Mouse (Mus musculus) CH12.LX (cell line): Measurements from ENCODE around the gene Slx1b. TPM values are rescaled to one million over a fixed set of nuclear protein-coding genes. Genes with fewer than 3 reads are reported as not detected.

ENCODE experiments used
- DNase-seq: peaks from one replicate; pipeline ENCODE4 v3.0.0-alpha.2; 2013; ENCODE audit errors: extremely low read depth
- H3K27ac ChIP-seq: 2 replicates; pipeline ENCODE4 v1.5.1; 2012; ENCODE audit warnings: low read depth, mild to moderate bottlenecking, control low read depth, moderate library complexity; ENCODE audit not compliant: insufficient read depth
- H3K27me3 ChIP-seq: replicated peaks from 2 replicates; pipeline ENCODE3; 2012; ENCODE audit warnings: inconsistent platforms
- H3K36me3 ChIP-seq, 2 experiments: replicated peaks in 1 of 2; 2 replicates each; pipeline versions ENCODE3 to v1.6.1; 2012; ENCODE audit warnings: inconsistent platforms in 1 of 2, low read length in 1 of 2, mild to moderate bottlenecking in 1 of 2, mixed read lengths in 1 of 2, moderate library complexity in 1 of 2; ENCODE audit not compliant: control insufficient read depth in 1 of 2, insufficient read depth in 1 of 2
- H3K4me1 ChIP-seq, 2 experiments: 2 replicates each; pipeline ENCODE4 v1.6.1; 2012; ENCODE audit warnings: inconsistent platforms in 1 of 2, moderate library complexity in 1 of 2; ENCODE audit not compliant: insufficient read depth in 2 of 2, control insufficient read depth in 1 of 2
- H3K4me2 ChIP-seq: 2 replicates; pipeline ENCODE4 v1.6.1; 2012; ENCODE audit warnings: low read depth, mild to moderate bottlenecking, control low read depth; ENCODE audit not compliant: poor library complexity, insufficient read depth, severe bottlenecking
- H3K4me3 ChIP-seq, 3 experiments: fragments of 150-350 bp in 1 of 3; sonication (generic) in 1 of 3; replicated peaks in 1 of 3; 2 replicates each; pipeline versions ENCODE3 to v1.5.1; 2011 to 2012; ENCODE audit warnings: low read depth in 2 of 3, low read length in 2 of 3, mild to moderate bottlenecking in 2 of 3, moderate library complexity in 2 of 3, control low read depth in 1 of 3, improper control_type of control experiment in 1 of 3, inconsistent platforms in 1 of 3, mixed read lengths in 1 of 3; ENCODE audit not compliant: poor library complexity in 1 of 3
- H3K79me2 ChIP-seq: replicated peaks from 2 replicates; pipeline ENCODE4 v1.6.1; 2012; ENCODE audit warnings: mild to moderate bottlenecking, moderate library complexity; ENCODE audit not compliant: control insufficient read depth, poor library complexity, insufficient read depth, severe bottlenecking; ENCODE audit errors: extremely low read depth
- H3K9ac ChIP-seq: 2 replicates; pipeline ENCODE4 v1.6.1; 2012; ENCODE audit warnings: low read depth, mild to moderate bottlenecking, control low read depth, moderate library complexity; ENCODE audit not compliant: insufficient read depth
- H3K9me3 ChIP-seq: replicated peaks from 2 replicates; pipeline ENCODE3; 2012; ENCODE audit warnings: low read length, inconsistent platforms, mixed read lengths
- BHLHE40 ChIP-seq: IDR thresholded peaks from 2 replicates; pipeline ENCODE4 v1.6.1; 2011; ENCODE audit warnings: mild to moderate bottlenecking, low read depth, low read length, improper control_type of control experiment
- CHD1 ChIP-seq: IDR thresholded peaks from 2 replicates; pipeline ENCODE4 v1.6.1; 2012; ENCODE audit warnings: low read depth, low read length, improper control_type of control experiment, inconsistent platforms
- CHD2 ChIP-seq: IDR thresholded peaks from 2 replicates; pipeline ENCODE4 v1.6.1; 2011; ENCODE audit warnings: low read length, improper control_type of control experiment
- CTCF ChIP-seq, 2 experiments: IDR thresholded peaks in 1 of 2; conservative IDR thresholded peaks in 1 of 2; 2 replicates each; pipeline ENCODE4 v1.5.1; 2011 to 2012; ENCODE audit warnings: low read depth in 2 of 2, low read length in 2 of 2, improper control_type of control experiment in 1 of 2, inconsistent platforms in 1 of 2, mild to moderate bottlenecking in 1 of 2, moderate library complexity in 1 of 2
- E2F4 ChIP-seq: IDR thresholded peaks from 2 replicates; pipeline ENCODE4 v1.6.1; 2011; ENCODE audit warnings: low read depth, low read length, improper control_type of control experiment; ENCODE audit not compliant: insufficient replicate concordance
- ELF1 ChIP-seq: IDR thresholded peaks from 2 replicates; pipeline ENCODE4 v1.6.1; 2014; ENCODE audit warnings: low read depth, mild to moderate bottlenecking, inconsistent platforms, low read length, improper control_type of control experiment
- ETS1 ChIP-seq: conservative IDR thresholded peaks from 2 replicates; pipeline ENCODE4 v1.6.1; 2012; ENCODE audit warnings: low read depth, mild to moderate bottlenecking, inconsistent platforms, low read length, improper control_type of control experiment, moderate library complexity
- GABPA ChIP-seq: IDR thresholded peaks from 2 replicates; pipeline ENCODE4 v1.6.1; 2012; ENCODE audit warnings: low read depth, low read length, improper control_type of control experiment, inconsistent platforms; ENCODE audit not compliant: insufficient replicate concordance
- HCFC1 ChIP-seq: IDR thresholded peaks from 2 replicates; pipeline ENCODE4 v1.6.1; 2012; ENCODE audit warnings: low read depth, mild to moderate bottlenecking, inconsistent platforms, low read length, improper control_type of control experiment
- JUN ChIP-seq: IDR thresholded peaks from 2 replicates; pipeline ENCODE4 v1.6.1; 2011; ENCODE audit warnings: low read depth, mild to moderate bottlenecking, low read length, improper control_type of control experiment, moderate library complexity; ENCODE audit not compliant: insufficient read depth
- JUND ChIP-seq: conservative IDR thresholded peaks from 2 replicates; pipeline ENCODE4 v1.6.1; 2011; ENCODE audit warnings: low read depth, low read length, improper control_type of control experiment
- KAT2A ChIP-seq: IDR thresholded peaks from 2 replicates; pipeline ENCODE4 v1.6.1; 2012; ENCODE audit warnings: low read length, improper control_type of control experiment, inconsistent platforms; ENCODE audit not compliant: insufficient replicate concordance
- MAFK ChIP-seq: IDR thresholded peaks from 2 replicates; pipeline ENCODE4 v1.6.1; 2011; ENCODE audit warnings: low read length, improper control_type of control experiment; ENCODE audit not compliant: insufficient replicate concordance
- MAZ ChIP-seq: IDR thresholded peaks from 2 replicates; pipeline ENCODE4 v1.6.1; 2012; ENCODE audit warnings: low read depth, mild to moderate bottlenecking, inconsistent platforms, low read length, improper control_type of control experiment, moderate library complexity
- MEF2A ChIP-seq: IDR thresholded peaks from 2 replicates; pipeline ENCODE4 v1.6.1; 2014; ENCODE audit warnings: low read depth, mild to moderate bottlenecking, inconsistent platforms, low read length, improper control_type of control experiment, borderline replicate concordance
- NRF1 ChIP-seq: IDR thresholded peaks from 2 replicates; pipeline ENCODE4 v1.6.1; 2014; ENCODE audit warnings: low read depth, mild to moderate bottlenecking, inconsistent platforms, low read length, improper control_type of control experiment, moderate library complexity
- PAX5 ChIP-seq: IDR thresholded peaks from 2 replicates; pipeline ENCODE4 v1.6.1; 2012; ENCODE audit warnings: low read length, inconsistent platforms, mixed read lengths
- POLR2A ChIP-seq: IDR thresholded peaks from 2 replicates; pipeline ENCODE4 v1.6.1; 2011; ENCODE audit warnings: low read depth, mild to moderate bottlenecking, improper control_type of control experiment, low read length
- POLR2AphosphoS2 ChIP-seq: IDR thresholded peaks from 2 replicates; pipeline ENCODE4 v1.6.1; 2011; ENCODE audit warnings: low read depth, low read length, improper control_type of control experiment
- RAD21 ChIP-seq: IDR thresholded peaks from 2 replicates; pipeline ENCODE4 v1.6.1; 2011; ENCODE audit warnings: low read depth, mild to moderate bottlenecking, low read length, improper control_type of control experiment, moderate library complexity
- SIN3A ChIP-seq: IDR thresholded peaks from 2 replicates; pipeline ENCODE4 v1.6.1; 2012; ENCODE audit warnings: low read length, improper control_type of control experiment, inconsistent platforms
- TCF12 ChIP-seq: IDR thresholded peaks from 2 replicates; pipeline ENCODE4 v1.6.1; 2014; ENCODE audit warnings: low read depth, mild to moderate bottlenecking, inconsistent platforms, low read length, improper control_type of control experiment
- USF2 ChIP-seq: conservative IDR thresholded peaks from 2 replicates; pipeline ENCODE4 v1.6.1; 2011; ENCODE audit warnings: low read depth, low read length, improper control_type of control experiment
- ZC3H11A ChIP-seq: IDR thresholded peaks from 2 replicates; pipeline ENCODE4 v1.6.1; 2012; ENCODE audit warnings: low read depth, mild to moderate bottlenecking, inconsistent platforms, low read length, improper control_type of control experiment
- dilution Hi-C: fragments of 300-500 bp; cut with MboI; formaldehyde crosslinking; loops from 2 replicates; pipeline ENCODE4 v1.14.3; 2020; ENCODE audit warnings: low sequenced_read_pairs; ENCODE audit not compliant: extremely low pct_unique_long_range_greater_than_20kb, extremely low pct_ligation_motif_present
- in situ Hi-C: fragments of 300-500 bp; cut with MboI; formaldehyde crosslinking; loops from 3 replicates; pipeline ENCODE4 v1.14.3; 2019; ENCODE audit warnings: low sequenced_read_pairs, low pct_ligation_motif_present, low pct_unique_long_range_greater_than_20kb, mixed read lengths
- polyA plus RNA-seq: library from polyadenylated mRNA; unstranded; fragments of >175 nt; gene quantifications from 2 replicates; pipeline ENCODE4 v1.2.1, GENCODE M21; 2012; ENCODE audit warnings: low read depth; ENCODE audit not compliant: insufficient read length
- total RNA-seq, 2 experiments: library from RNA; depleted of rRNA; stranded (reverse); fragments of 300-350 nt in 1 of 2; fragments of >200 nt in 1 of 2; gene quantifications; 2 replicates each; pipeline ENCODE4 v1.2.3; 2012 to 2014

The Slx1b gene
- total and polyA plus RNA-seq, 3 experiments: 4.7 to 8.3 (median 5.6) TPM

- DNase-seq: no peak
- Histone ChIP-seq H3K9ac (no peak overlapping the region), H3K9me3 (no peaks in the 10 kb centered on the region), H3K27me3 (no peaks in the 10 kb centered on the region), H3K4me3 (no peak overlapping the region), H3K27ac (no peak overlapping the region), H3K36me3 (no peaks in the 10 kb centered on the region), H3K79me2 (no peaks in the 10 kb centered on the region), H3K4me1 (peaks cover 4 to 7% of the 10 kb centered on the region in 2 experiments; a peak in 1 of 4 replicates), H3K4me2 (no peak overlapping the region)
- no peak for TF ChIP-seq KAT2A
- no peak for TF ChIP-seq CHD2
- no peak for TF ChIP-seq HCFC1
- TF ChIP-seq RAD21: no peak
- TF ChIP-seq TCF12: no peak
- TF ChIP-seq POLR2AphosphoS2: no peak
- TF ChIP-seq BHLHE40: no peak
- TF ChIP-seq SIN3A: no peak
- no peak for TF ChIP-seq MAFK
- TF ChIP-seq NRF1: no peak
- no peak for TF ChIP-seq POLR2A
- TF ChIP-seq PAX5: no peak
- TF ChIP-seq CTCF (conservative IDR thresholded peaks at IDR 0.05 in 1 of 2, IDR thresholded peaks at IDR 0.05 in 1 of 2; ENCODE audit: low read depth in 2 of 2, low read length in 2 of 2): no peak
- no peak for TF ChIP-seq MAZ
- no peak for TF ChIP-seq JUND
- no peak for TF ChIP-seq CHD1
- TF ChIP-seq E2F4: no peak
- no peak for TF ChIP-seq MEF2A
- TF ChIP-seq ELF1: no peak
- dilution Hi-C loops: no loop called here
- in situ Hi-C loops: no loop called here
These were observed 44.6 kb upstream of the Slx1b start for GRCm38 (mm10) chr7:126740132-126740735.

GRCm38 (mm10) chr7:126739551-126739950 lies 44.0 kb upstream of the Slx1b start:
- H3K4me1 ChIP-seq: 0 out of 4 replicates have a peak, but pooled peaks cover 0 to 7% of the 10 kb centered on the region in 2 experiments

More at GRCm38 (mm10) chr7:126739551-126739950, 44.0 kb upstream of the Slx1b start:
- Histone ChIP-seq H3K4me3 (no peak overlapping the region), H3K79me2 (no peaks in the 10 kb centered on the region), H3K27ac (no peak overlapping the region), H3K9me3 (no peaks in the 10 kb centered on the region), H3K9ac (no peak overlapping the region), H3K27me3 (no peaks in the 10 kb centered on the region), H3K36me3 (no peaks in the 10 kb centered on the region), H3K4me2 (no peak overlapping the region)
- TF ChIP-seq PAX5 (no peak), GABPA (no peak), JUN (no peak), CHD2 (no peak), KAT2A (no peak), POLR2A (no peak), USF2 (no peak), ETS1 (no peak), MAZ (no peak), ZC3H11A (no peak)
- dilution Hi-C loops: no loop called here
- in situ Hi-C loops: no loop called here
- DNase-seq: no peak
